In genomic region chr19:37376841-37377240, GRCm38 (mm10) we compare ENCODE assay signal across 8 mouse cellular contexts. TPM values are rescaled to one million over a fixed set of nuclear protein-coding genes. Genes with fewer than 3 reads are reported as not detected.
DNase-seq lines count a peak whose midpoint lies in the region; ATAC-seq and TF ChIP-seq lines count a peak whose summit lies in the region.

No protein-coding gene starts in this region.

- no peaks in the 10 kb centered on the region for H3K9me3 ChIP-seq in heart, embryonic 15.5 days (replicated peaks)
- no peaks in the 10 kb centered on the region for H3K9me3 ChIP-seq in G1E (replicated peaks)
- H3K9me3 ChIP-seq in forebrain, embryonic 15.5 days = no peaks in the 10 kb centered on the region
- no peaks in the 10 kb centered on the region for H3K9me3 ChIP-seq in liver, postnatal 0 days (ENCODE audit: low read length)

- WGBS in heart, embryonic 15.5 days = 1% methylated on average over 11 of the region's 11 CpGs
- under 1% methylated on average over 11 of the region's 11 CpGs for WGBS in forebrain, embryonic 15.5 days
- WGBS in liver, postnatal 0 days (ENCODE audit: insufficient replicate concordance) = 1% methylated on average over 11 of the region's 11 CpGs

- H3K27me3 ChIP-seq in heart, embryonic 15.5 days = no peaks in the 10 kb centered on the region
- no peaks in the 10 kb centered on the region for H3K27me3 ChIP-seq in G1E (ENCODE audit: insufficient read depth, low read length)
- no peaks in the 10 kb centered on the region for H3K27me3 ChIP-seq in forebrain, embryonic 15.5 days
- H3K27me3 ChIP-seq in liver, postnatal 0 days (ENCODE audit: insufficient read depth, low read length) = no peaks in the 10 kb centered on the region

- intact Hi-C loops in heart, postnatal 36 days (cut with DNase I) = no loop called here
- intact Hi-C loops in gastrocnemius, postnatal 14 days (cut with DNase I; ENCODE audit: low total_unique reads) = no loop called here

- no peak for DNase-seq in heart, postnatal 36 days
- no peak for DNase-seq in G1E (ENCODE audit: low spot score)
- no peak for DNase-seq in liver, postnatal 0 days
- DNase-seq in T-cell, adult 2 months (ENCODE audit: low spot score) = no peak
- no peak for DNase-seq in left cerebral cortex, adult 9 months (ENCODE audit: low spot score in 2 of 2)
- DNase-seq in gastrocnemius, postnatal 14 days = no peak

- TF ChIP-seq CTCF in G1E (IDR thresholded peaks at IDR 0.05; ENCODE audit: low read depth, low read length) = no peak
- no peak for TF ChIP-seq CTCF in liver, postnatal 0 days (IDR thresholded peaks at IDR 0.05; ENCODE audit: low read depth)

- H3K4me3 ChIP-seq in heart, embryonic 15.5 days = peak overlapping the region; percentile 88
- H3K4me3 ChIP-seq in G1E (ENCODE audit: low read depth, low read length) = peak overlapping the region; percentile 86
- H3K4me3 ChIP-seq in forebrain, embryonic 15.5 days = peak overlapping the region; percentile 95
- peak overlapping the region; percentile 83 for H3K4me3 ChIP-seq in liver, postnatal 0 days (ENCODE audit: low read depth, low read length)

- H3K9ac ChIP-seq in heart, embryonic 15.5 days = peak overlapping the region; percentile 62
- peak overlapping the region; percentile 28; the same call in 1 of the 2 replicates for H3K9ac ChIP-seq in forebrain, embryonic 15.5 days (replicated peaks)
- peak overlapping the region; percentile 90 for H3K9ac ChIP-seq in liver, postnatal 0 days (replicated peaks)

- H3K4me2 ChIP-seq in heart, embryonic 15.5 days = peak overlapping the region; percentile 66
- peak overlapping the region; percentile 80 for H3K4me2 ChIP-seq in forebrain, embryonic 15.5 days (replicated peaks)
- H3K4me2 ChIP-seq in liver, postnatal 0 days (ENCODE audit: low read depth, low read length) = peak overlapping the region; percentile 74

- no peaks in the 10 kb centered on the region for H3K36me3 ChIP-seq in heart, embryonic 15.5 days
- peaks cover 27% of the 10 kb centered on the region for H3K36me3 ChIP-seq in G1E (replicated peaks)
- no peaks in the 10 kb centered on the region for H3K36me3 ChIP-seq in forebrain, embryonic 15.5 days
- peaks cover 8% of the 10 kb centered on the region; the same call in 1 of the 2 replicates for H3K36me3 ChIP-seq in liver, postnatal 0 days (replicated peaks; ENCODE audit: insufficient read depth, low read length)

- no peak for TF ChIP-seq EP300 in liver, postnatal 0 days (IDR thresholded peaks at IDR 0.05; ENCODE audit: low read depth)

- H3K27ac ChIP-seq in heart, embryonic 15.5 days = peak overlapping the region; percentile 98
- peak overlapping the region; percentile 99; the same call in 1 of the 2 replicates for H3K27ac ChIP-seq in forebrain, embryonic 15.5 days (replicated peaks)
- H3K27ac ChIP-seq in liver, postnatal 0 days (ENCODE audit: low read depth) = peak overlapping the region; percentile 90

- ATAC-seq in heart, embryonic 15.5 days (replicated peaks; ENCODE audit: insufficient number of reproducible peaks, insufficient read depth, low FRiP score, low read depth) = no peak
- ATAC-seq in G1E (ENCODE audit: extremely low read depth, insufficient number of reproducible peaks, low FRiP score, poor library complexity, severe bottlenecking) = no peak
- ATAC-seq in forebrain, embryonic 15.5 days (replicated peaks) = no peak
- ATAC-seq in liver, postnatal 0 days = no peak

- H3K4me1 ChIP-seq in heart, embryonic 15.5 days (replicated peaks) = peaks cover 24% of the 10 kb centered on the region
- H3K4me1 ChIP-seq in G1E (ENCODE audit: insufficient read depth, low read depth, low read length) = peaks cover 39% of the 10 kb centered on the region
- peaks cover 27% of the 10 kb centered on the region for H3K4me1 ChIP-seq in forebrain, embryonic 15.5 days
- H3K4me1 ChIP-seq in liver, postnatal 0 days (ENCODE audit: insufficient read depth) = peaks cover 13% of the 10 kb centered on the region

RNA-seq across cellular contexts. Expression of gene Kif11, which starts 0.6 kb away (rescaled TPM):
- 39.6 and 45.4 TPM in 2 replicates for polyA plus RNA-seq in heart, embryonic 15.5 days (2015; fragmentation: Nextera tagmentation; extraction: Ambion mirVana)
- total RNA-seq in heart, postnatal 36 days (2021) = 1 to 10 TPM in 1 of 2 experiments, under 1 TPM in 1; 0.89 to 1.0 TPM
- total RNA-seq in G1E (2014; fragmentation: Nextera tagmentation) = 166 and 200 TPM in 2 replicates
- total RNA-seq in G1E (2017) = 156 and 177 TPM in 2 replicates
- polyA plus RNA-seq in G1E (2012) = 5.5 and 6.6 TPM in 2 replicates
- polyA plus RNA-seq in forebrain, embryonic 15.5 days (2015; fragmentation: Nextera tagmentation; extraction: Ambion mirVana) = 36.3 and 38.9 TPM in 2 replicates
- polyA plus RNA-seq in liver, postnatal 0 days (2015; fragmentation: Nextera tagmentation; extraction: Ambion mirVana) = 16.0 and 20.7 TPM in 2 replicates
- 1 to 10 TPM; 3.2 to 3.6 TPM for total RNA-seq in gastrocnemius, postnatal 14 days (2021)

RNA-seq across cellular contexts. Expression of gene Ide, which starts 39.2 kb away (rescaled TPM):
- polyA plus RNA-seq in heart, embryonic 15.5 days (2015; fragmentation: Nextera tagmentation; extraction: Ambion mirVana) = 66.5 and 66.6 TPM in 2 replicates
- total RNA-seq in heart, postnatal 36 days (2021) = 10 to 100 TPM; 69.1 to 71.1 TPM
- 120 and 139 TPM in 2 replicates for total RNA-seq in G1E (2014; fragmentation: Nextera tagmentation)
- 63.0 and 79.1 TPM in 2 replicates for total RNA-seq in G1E (2017)
- 8.7 and 9.1 TPM in 2 replicates for polyA plus RNA-seq in G1E (2012)
- 27.2 and 30.1 TPM in 2 replicates for polyA plus RNA-seq in forebrain, embryonic 15.5 days (2015; fragmentation: Nextera tagmentation; extraction: Ambion mirVana)
- polyA plus RNA-seq in liver, postnatal 0 days (2015; fragmentation: Nextera tagmentation; extraction: Ambion mirVana) = 12.8 and 16.5 TPM in 2 replicates
- 100 to 1,000 TPM in 1 of 2 experiments, 10 to 100 TPM in 1; 92.4 to 130 TPM for total RNA-seq in gastrocnemius, postnatal 14 days (2021)

RNA-seq across cellular contexts. Expression of gene Hhex, which starts 57.8 kb away (rescaled TPM):
- polyA plus RNA-seq in heart, embryonic 15.5 days (2015; fragmentation: Nextera tagmentation; extraction: Ambion mirVana) = 13.0 and 13.8 TPM in 2 replicates
- 1 to 10 TPM; 3.3 to 4.4 TPM for total RNA-seq in heart, postnatal 36 days (2021)
- total RNA-seq in G1E (2014; fragmentation: Nextera tagmentation) = 70.5 and 74.0 TPM in 2 replicates
- 33.6 and 45.2 TPM in 2 replicates for total RNA-seq in G1E (2017)
- 214 and 327 TPM in 2 replicates for polyA plus RNA-seq in G1E (2012)
- 3.7 and 4.1 TPM in 2 replicates for polyA plus RNA-seq in forebrain, embryonic 15.5 days (2015; fragmentation: Nextera tagmentation; extraction: Ambion mirVana)
- 54.5 and 56.4 TPM in 2 replicates for polyA plus RNA-seq in liver, postnatal 0 days (2015; fragmentation: Nextera tagmentation; extraction: Ambion mirVana)
- total RNA-seq in gastrocnemius, postnatal 14 days (2021) = 1 to 10 TPM; 3.4 to 3.9 TPM

Comparison
In these comparisons a context has a peak if more than half of its experiments do, and no peak if none do; other contexts are left out.
1. H3K9ac ChIP-seq: peak in every context shown above with its lines; median percentile 90 in liver, postnatal 0 days; 62 in heart, embryonic 15.5 days; 28 in forebrain, embryonic 15.5 days.